Mouse (Mus musculus) kidney, postnatal 14 days (tissue): ENCODE results near the gene Cryz.
"Not testable (repeated sequence)": the region's sequence is repeated elsewhere in the genome, so short reads cannot be mapped to it uniquely, and the experiment has no call there.

Experiments
- DNase-seq: peaks from one replicate; pipeline ENCODE4 v3.0.0; 2022; ENCODE audit warnings: mixed read lengths

Gene Cryz

GRCm38 (mm10) chr3:154614771-154615170 is 18.3 kb downstream of the Cryz start:
- DNase-seq = no peak

- DNase-seq = no peak
Measured at GRCm38 (mm10) chr3:154615304-154615703, 18.8 kb downstream of the Cryz start.

GRCm38 (mm10) chr3:154616106-154616505 is 19.6 kb downstream of the Cryz start:
- DNase-seq = no peak

GRCm38 (mm10) chr3:154628284-154628683 is 31.8 kb downstream of the Cryz start:
- DNase-seq = no peak

- not testable (repeated sequence) for DNase-seq
Measured at GRCm38 (mm10) chr3:154631281-154631680, 34.8 kb downstream of the Cryz start.

- DNase-seq = no peak
Measured at GRCm38 (mm10) chr3:154633091-154633490, 36.6 kb downstream of the Cryz start.

GRCm38 (mm10) chr3:154646638-154647442 is 50.3 kb downstream of the Cryz start:
- DNase-seq = peak; percentile 7

GRCm38 (mm10) chr3:154647443-154647780 is 50.9 kb downstream of the Cryz start:
- DNase-seq = no peak

- DNase-seq = no peak
Measured at GRCm38 (mm10) chr3:154649411-154650285, 53.1 kb downstream of the Cryz start.

GRCm38 (mm10) chr3:154651192-154651821 is 54.8 kb downstream of the Cryz start:
- no peak for DNase-seq

GRCm38 (mm10) chr3:154652581-154653420 is 56.3 kb downstream of the Cryz start:
- DNase-seq = peak; percentile 51

- no peak for DNase-seq
Measured at GRCm38 (mm10) chr3:154653454-154653853, 56.9 kb downstream of the Cryz start.

GRCm38 (mm10) chr3:154654284-154654683 is 57.8 kb downstream of the Cryz start:
- DNase-seq = no peak

GRCm38 (mm10) chr3:154654901-154655300 is 58.4 kb downstream of the Cryz start:
- no peak for DNase-seq

- no peak for DNase-seq
Measured at GRCm38 (mm10) chr3:154655711-154656110, 59.2 kb downstream of the Cryz start.

GRCm38 (mm10) chr3:154663545-154663944 is 67.0 kb downstream of the Cryz start, which contains the start of gene Erich3:
Gene Erich3, plus strand, starts transcription at chr3:154663859.
- DNase-seq = no peak

- peak; percentile 14 for DNase-seq
Measured at GRCm38 (mm10) chr3:154663976-154664581, 67.6 kb downstream of the Cryz start.

- no peak for DNase-seq
Measured at GRCm38 (mm10) chr3:154664636-154665035, 68.1 kb downstream of the Cryz start.

- no peak for DNase-seq
Measured at GRCm38 (mm10) chr3:154668485-154668884, 72.0 kb downstream of the Cryz start.

- DNase-seq = no peak
Measured at GRCm38 (mm10) chr3:154670584-154670983, 74.1 kb downstream of the Cryz start.

GRCm38 (mm10) chr3:154671013-154671412 is 74.5 kb downstream of the Cryz start:
- no peak for DNase-seq
